Mouse (Mus musculus) 416B (cell line): Measurements from ENCODE around the gene Hcrtr2.

ENCODE experiments used
- DNase-seq: peaks from one replicate; pipeline ENCODE4 v3.0.0; 2011; ENCODE audit warnings: low read depth

The Hcrtr2 gene

GRCm38 (mm10) chr9:76234899-76235298 lies 88.8 kb downstream of the Hcrtr2 start:
- no peak for DNase-seq

GRCm38 (mm10) chr9:76230400-76230799 lies 93.3 kb downstream of the Hcrtr2 start:
- DNase-seq, result peak; percentile 27

GRCm38 (mm10) chr9:76217178-76217975 lies 106.3 kb downstream of the Hcrtr2 start:
- DNase-seq, result no peak

- DNase-seq, result no peak
Measured at GRCm38 (mm10) chr9:76214678-76215077, 109.0 kb downstream of the Hcrtr2 start.

GRCm38 (mm10) chr9:76213557-76213956 lies 110.1 kb downstream of the Hcrtr2 start, which contains the start of gene Gfral:
Gene Gfral (minus strand): TSS chr9:76213657.
- DNase-seq, result no peak

GRCm38 (mm10) chr9:76196917-76197316 lies 126.7 kb downstream of the Hcrtr2 start:
- DNase-seq, result no peak

GRCm38 (mm10) chr9:76179221-76179620 lies 144.4 kb downstream of the Hcrtr2 start:
- no peak for DNase-seq
